Comparison of ENCODE assay signal across 28 mouse cellular contexts in genomic region chr4:75213176-75213476, GRCm38 (mm10).
DNase-seq lines count a peak whose midpoint lies in the region; ATAC-seq lines count a peak whose summit lies in the region.
"Had no signal": no experiment of that assay in that cellular context is flagged by ENCODE, and none has a peak within 500 bp of the region (broad histone marks: within the 10 kb centered on the region; RNA-seq: fewer than 3 reads in every experiment).

No protein-coding gene starts in this region.

- no peak overlapping the region for H3K9ac ChIP-seq in forebrain, embryonic 13.5 days
- H3K9ac ChIP-seq in midbrain, embryonic 12.5 days (replicated peaks) = no peak overlapping the region
- no peak overlapping the region for H3K9ac ChIP-seq in midbrain, embryonic 11.5 days (ENCODE audit: low read length)
- H3K9ac ChIP-seq in neural tube, embryonic 12.5 days = no peak overlapping the region
- H3K9ac ChIP-seq in intestine, embryonic 15.5 days = no peak overlapping the region
- H3K9ac ChIP-seq: embryonic facial prominence, embryonic 15.5 days; heart, embryonic 15.5 days; kidney, embryonic 15.5 days; liver, embryonic 14.5 days; lung, embryonic 14.5 days had no signal

- peak overlapping the region; percentile 1; the same call in 1 of the 2 replicates for H3K4me2 ChIP-seq in forebrain, embryonic 13.5 days
- H3K4me2 ChIP-seq in midbrain, embryonic 12.5 days (replicated peaks) = no peak overlapping the region
- H3K4me2 ChIP-seq in midbrain, embryonic 11.5 days = no peak overlapping the region
- no peak overlapping the region for H3K4me2 ChIP-seq in neural tube, embryonic 12.5 days (replicated peaks)
- no peak overlapping the region for H3K4me2 ChIP-seq in intestine, embryonic 15.5 days (replicated peaks)
- H3K4me2 ChIP-seq: embryonic facial prominence, embryonic 15.5 days; heart, embryonic 15.5 days; kidney, embryonic 15.5 days; lung, embryonic 14.5 days had no signal

- H3K27ac ChIP-seq in forebrain, embryonic 13.5 days = peak overlapping the region; percentile 41
- no peak overlapping the region for H3K27ac ChIP-seq in forebrain, embryonic 10.5 days
- no peak overlapping the region; the same call in 1 of the 2 replicates for H3K27ac ChIP-seq in midbrain, embryonic 12.5 days (replicated peaks)
- no peak overlapping the region for H3K27ac ChIP-seq in midbrain, embryonic 11.5 days (ENCODE audit: low read depth, low read length)
- H3K27ac ChIP-seq in neural tube, embryonic 12.5 days = no peak overlapping the region
- no peak overlapping the region for H3K27ac ChIP-seq in intestine, embryonic 15.5 days
- H3K27ac ChIP-seq: embryonic facial prominence, embryonic 10.5 days; embryonic facial prominence, embryonic 15.5 days; heart, embryonic 10.5 days; heart, embryonic 15.5 days; kidney, embryonic 15.5 days; liver, embryonic 14.5 days; stomach, postnatal 0 days had no signal

- WGBS in forebrain, embryonic 13.5 days = 25% methylated on average over 1 of the region's 1 CpGs
- 90% methylated on average over 1 of the region's 1 CpGs for WGBS in forebrain, embryonic 10.5 days
- WGBS in midbrain, embryonic 12.5 days = 37% methylated on average over 1 of the region's 1 CpGs
- WGBS in midbrain, embryonic 11.5 days = 63% methylated on average over 1 of the region's 1 CpGs
- WGBS in neural tube, embryonic 12.5 days = 47% methylated on average over 1 of the region's 1 CpGs
- 58% methylated on average over 1 of the region's 1 CpGs for WGBS in intestine, embryonic 15.5 days

- no peaks in the 10 kb centered on the region for H3K9me3 ChIP-seq in forebrain, embryonic 13.5 days (replicated peaks)
- H3K9me3 ChIP-seq in forebrain, embryonic 10.5 days = no peaks in the 10 kb centered on the region
- H3K9me3 ChIP-seq in midbrain, embryonic 12.5 days = no peaks in the 10 kb centered on the region
- no peaks in the 10 kb centered on the region for H3K9me3 ChIP-seq in midbrain, embryonic 11.5 days (ENCODE audit: control insufficient read depth, low read length)
- no peaks in the 10 kb centered on the region for H3K9me3 ChIP-seq in neural tube, embryonic 12.5 days
- no peaks in the 10 kb centered on the region for H3K9me3 ChIP-seq in intestine, embryonic 15.5 days
- H3K9me3 ChIP-seq: embryonic facial prominence, embryonic 10.5 days; embryonic facial prominence, embryonic 15.5 days; G1E; heart, embryonic 10.5 days; heart, embryonic 15.5 days; kidney, embryonic 15.5 days had no signal

- H3K4me3 ChIP-seq in forebrain, embryonic 13.5 days = no peak overlapping the region
- H3K4me3 ChIP-seq in forebrain, embryonic 10.5 days = no peak overlapping the region
- H3K4me3 ChIP-seq in midbrain, embryonic 12.5 days = no peak overlapping the region
- no peak overlapping the region for H3K4me3 ChIP-seq in midbrain, embryonic 11.5 days (ENCODE audit: low read depth, low read length)
- H3K4me3 ChIP-seq in neural tube, embryonic 12.5 days = no peak overlapping the region
- no peak overlapping the region for H3K4me3 ChIP-seq in intestine, embryonic 15.5 days (replicated peaks)
- H3K4me3 ChIP-seq: embryonic facial prominence, embryonic 10.5 days; embryonic facial prominence, embryonic 15.5 days; heart, embryonic 10.5 days; heart, embryonic 15.5 days; kidney, embryonic 15.5 days; myocyte had no signal

- no peak; the same call in 1 of the 2 replicates for ATAC-seq in forebrain, embryonic 13.5 days
- peak; percentile 19 for ATAC-seq in midbrain, embryonic 12.5 days (ENCODE audit: low FRiP score, low read depth)
- no peak; the same call in 1 of the 2 replicates for ATAC-seq in midbrain, embryonic 11.5 days (ENCODE audit: low FRiP score)
- peak; percentile 68 for ATAC-seq in neural tube, embryonic 12.5 days (ENCODE audit: low FRiP score, low read depth)
- ATAC-seq in intestine, embryonic 15.5 days = no peak

- peaks cover 7% of the 10 kb centered on the region for H3K4me1 ChIP-seq in forebrain, embryonic 13.5 days
- no peaks in the 10 kb centered on the region for H3K4me1 ChIP-seq in forebrain, embryonic 10.5 days
- 0 out of 2 replicates have a peak, but pooled peaks cover 5% of the 10 kb centered on the region for H3K4me1 ChIP-seq in midbrain, embryonic 12.5 days
- H3K4me1 ChIP-seq in midbrain, embryonic 11.5 days (ENCODE audit: control insufficient read depth, insufficient read depth, low read length) = no peaks in the 10 kb centered on the region
- H3K4me1 ChIP-seq in neural tube, embryonic 12.5 days = peaks cover 5% of the 10 kb centered on the region; the same call in 1 of the 2 replicates
- no peaks in the 10 kb centered on the region for H3K4me1 ChIP-seq in intestine, embryonic 15.5 days (replicated peaks)
- H3K4me1 ChIP-seq: embryonic facial prominence, embryonic 10.5 days; embryonic facial prominence, embryonic 15.5 days; heart, embryonic 10.5 days; heart, embryonic 15.5 days; kidney, embryonic 15.5 days had no signal

- no peaks in the 10 kb centered on the region for H3K27me3 ChIP-seq in forebrain, embryonic 13.5 days
- no peaks in the 10 kb centered on the region for H3K27me3 ChIP-seq in forebrain, embryonic 10.5 days (ENCODE audit: poor library complexity, severe bottlenecking)
- H3K27me3 ChIP-seq in midbrain, embryonic 12.5 days = no peaks in the 10 kb centered on the region
- H3K27me3 ChIP-seq in midbrain, embryonic 11.5 days (ENCODE audit: control insufficient read depth, insufficient read depth, low read length) = no peaks in the 10 kb centered on the region
- H3K27me3 ChIP-seq in neural tube, embryonic 12.5 days (replicated peaks) = no peaks in the 10 kb centered on the region
- no peaks in the 10 kb centered on the region for H3K27me3 ChIP-seq in intestine, embryonic 15.5 days (replicated peaks)
- H3K27me3 ChIP-seq: embryonic facial prominence, embryonic 15.5 days; heart, embryonic 15.5 days; kidney, embryonic 15.5 days had no signal

- no peaks in the 10 kb centered on the region for H3K36me3 ChIP-seq in forebrain, embryonic 13.5 days (ENCODE audit: poor library complexity, severe bottlenecking)
- no peaks in the 10 kb centered on the region for H3K36me3 ChIP-seq in forebrain, embryonic 10.5 days (replicated peaks)
- no peaks in the 10 kb centered on the region for H3K36me3 ChIP-seq in midbrain, embryonic 12.5 days
- no peaks in the 10 kb centered on the region for H3K36me3 ChIP-seq in midbrain, embryonic 11.5 days (ENCODE audit: control insufficient read depth, insufficient read depth, low read length)
- H3K36me3 ChIP-seq in neural tube, embryonic 12.5 days = no peaks in the 10 kb centered on the region
- H3K36me3 ChIP-seq in intestine, embryonic 15.5 days = no peaks in the 10 kb centered on the region
- H3K36me3 ChIP-seq: embryonic facial prominence, embryonic 10.5 days; embryonic facial prominence, embryonic 15.5 days; G1E; heart, embryonic 10.5 days; heart, embryonic 15.5 days; kidney, embryonic 15.5 days had no signal

- DNase-seq in forebrain, embryonic 10.5 days (ENCODE audit: extremely low spot score, low spot score) = no peak
- DNase-seq in midbrain, embryonic 11.5 days (ENCODE audit: low spot score, missing footprints) = no peak
- DNase-seq in neural tube, embryonic 10.5 days (ENCODE audit: extremely low spot score, low spot score) = no peak
- DNase-seq: adrenal gland, adult 8-10 months; cerebellum, adult 2 months; cerebellum, postnatal 25 days; gastrocnemius, postnatal 25 days; heart, adult 11 months; kidney, adult 18-20 months; kidney, postnatal 25 days; liver; lung, embryonic 14.5 days; lung, postnatal 14 days; thymus, adult 18-20 months; thymus, postnatal 36 days had no signal

Comparison
In these comparisons a context has a peak if more than half of its experiments do, and no peak if none do; other contexts are left out.
1. ATAC-seq: peak in midbrain, embryonic 12.5 days (single experiment) and neural tube, embryonic 12.5 days (single experiment); none in forebrain, embryonic 13.5 days (single experiment), midbrain, embryonic 11.5 days (single experiment) and intestine, embryonic 15.5 days (single experiment).